Mouse (Mus musculus) heart, postnatal 10 days (tissue): Measurements from ENCODE around the gene Cdc42ep4. TPM values are rescaled to one million over a fixed set of nuclear protein-coding genes. Genes with fewer than 3 reads are reported as not detected.
A peak's percentile ranks its signal among the peaks of the same experiment; 100 is the strongest.

Experiments used
- DNase-seq, 2 experiments: peaks; one replicate each; pipeline ENCODE4 v3.0.0; 2021
- intact Hi-C: fragments of 180-260 bp; cut with DNase I; formaldehyde crosslinking; loops from one replicate; pipeline ENCODE4 v1.15.1; 2025
- total RNA-seq, 2 experiments: library from RNA; stranded (reverse); gene quantifications; 2 replicates each; pipeline ENCODE4 v1.2.3; 2021

Gene Cdc42ep4
- total RNA-seq, 2 experiments from 2014 or later = 23.6 to 33.0 TPM

GRCm38 (mm10) chr11:113727992-113728391 lies 23.7 kb downstream of the Cdc42ep4 start:
- intact Hi-C loops = no loop called here
- no peak for DNase-seq

DNA sequence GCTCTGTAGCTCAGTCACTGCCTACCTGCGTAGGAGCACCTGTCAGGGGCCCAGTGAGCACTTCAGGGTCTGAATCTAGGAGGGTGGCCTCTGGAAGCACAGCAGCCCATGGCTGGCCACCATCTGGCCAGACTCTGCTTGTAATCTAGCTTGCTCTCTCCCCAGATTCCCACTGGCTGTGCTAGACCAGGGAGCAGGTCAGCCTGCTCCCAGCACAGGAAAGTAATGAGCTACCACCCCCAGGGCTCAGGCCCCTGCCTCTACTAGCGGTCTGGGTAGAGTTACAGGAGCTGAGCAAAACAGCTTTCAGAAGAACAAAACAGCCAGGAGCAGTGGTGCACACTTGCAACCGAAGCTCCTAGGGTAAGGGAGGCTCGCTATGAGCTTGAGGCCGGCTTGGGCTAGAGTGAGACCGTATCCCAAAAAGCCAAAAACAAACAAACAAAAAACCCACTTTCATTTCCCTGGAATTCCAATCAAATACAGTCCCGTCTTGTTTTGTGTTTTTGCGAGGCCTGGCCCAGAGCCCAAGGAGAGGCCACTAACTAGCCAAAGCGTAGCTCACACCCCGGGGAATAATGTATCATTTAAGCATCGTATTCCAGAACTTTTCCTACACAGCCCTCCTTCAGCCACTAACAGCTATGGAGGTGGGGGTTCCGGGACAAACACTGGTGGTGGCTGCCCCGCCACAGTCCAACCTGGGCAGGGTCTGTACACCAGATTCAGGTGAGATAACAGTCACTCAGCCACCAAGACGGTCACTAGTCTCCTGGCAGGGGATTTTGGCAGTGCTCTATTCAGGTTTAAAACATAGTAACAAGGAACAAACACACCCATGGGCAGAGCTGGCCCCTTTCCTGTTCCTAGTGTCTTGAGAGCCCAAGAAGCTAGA lies 24.4 kb downstream of the Cdc42ep4 start:
- intact Hi-C loops = no loop called here
- no peak for DNase-seq

DNA sequence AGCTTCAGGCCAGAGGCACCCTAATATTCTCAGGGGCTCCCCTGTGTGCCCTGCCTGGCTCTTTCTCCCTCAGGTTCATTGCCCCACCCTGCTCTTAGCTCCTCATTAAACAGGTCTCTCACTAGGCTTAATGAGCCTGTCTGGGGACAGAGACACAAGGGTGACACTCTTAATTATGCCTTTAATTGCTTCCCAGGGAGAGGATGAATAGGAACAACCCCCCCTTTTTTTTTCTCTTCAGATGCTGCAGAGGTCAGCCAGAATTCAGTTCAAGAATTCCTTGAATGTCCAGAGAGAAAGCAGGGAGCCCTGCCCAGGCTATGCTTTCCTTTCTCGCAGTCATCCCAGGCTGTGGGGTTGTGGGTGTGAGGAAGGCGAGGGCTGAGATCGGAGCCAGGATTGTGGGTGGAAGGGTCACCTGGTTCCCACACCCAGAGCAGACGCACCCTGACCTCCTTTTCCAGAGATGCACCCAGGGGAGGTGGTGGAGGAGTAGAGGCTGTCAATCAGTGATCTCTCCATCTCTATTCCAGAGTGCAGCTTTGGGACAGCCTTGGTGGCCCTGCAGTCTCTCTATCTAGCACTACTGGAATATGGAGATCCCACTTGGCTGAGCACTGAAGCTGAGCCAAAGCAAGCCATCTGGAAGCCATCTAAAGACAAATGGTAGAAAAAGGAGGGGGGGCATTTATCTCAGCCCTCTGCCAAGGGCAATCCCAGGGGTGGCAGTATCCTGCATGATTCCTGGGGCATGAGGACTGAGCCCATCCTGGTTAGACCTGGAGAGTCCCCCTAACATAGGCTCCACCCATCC lies 26.2 kb downstream of the Cdc42ep4 start:
- DNase-seq = peak in 1 of 2 experiments; percentile 69
- intact Hi-C loops = no loop called here

GRCm38 (mm10) chr11:113722405-113723090 lies 29.1 kb downstream of the Cdc42ep4 start:
- intact Hi-C loops = no loop called here

GRCm38 (mm10) chr11:113717767-113718424 lies 33.8 kb downstream of the Cdc42ep4 start:
- intact Hi-C loops = no loop called here

More at GRCm38 (mm10) chr11:113722405-113723090, 29.1 kb downstream of the Cdc42ep4 start:
- no peak for DNase-seq

GRCm38 (mm10) chr11:113716132-113716531 lies 35.5 kb downstream of the Cdc42ep4 start:
- intact Hi-C loops = no loop called here
- DNase-seq = no peak

More at GRCm38 (mm10) chr11:113717767-113718424, 33.8 kb downstream of the Cdc42ep4 start:
- DNase-seq = no peak

DNA sequence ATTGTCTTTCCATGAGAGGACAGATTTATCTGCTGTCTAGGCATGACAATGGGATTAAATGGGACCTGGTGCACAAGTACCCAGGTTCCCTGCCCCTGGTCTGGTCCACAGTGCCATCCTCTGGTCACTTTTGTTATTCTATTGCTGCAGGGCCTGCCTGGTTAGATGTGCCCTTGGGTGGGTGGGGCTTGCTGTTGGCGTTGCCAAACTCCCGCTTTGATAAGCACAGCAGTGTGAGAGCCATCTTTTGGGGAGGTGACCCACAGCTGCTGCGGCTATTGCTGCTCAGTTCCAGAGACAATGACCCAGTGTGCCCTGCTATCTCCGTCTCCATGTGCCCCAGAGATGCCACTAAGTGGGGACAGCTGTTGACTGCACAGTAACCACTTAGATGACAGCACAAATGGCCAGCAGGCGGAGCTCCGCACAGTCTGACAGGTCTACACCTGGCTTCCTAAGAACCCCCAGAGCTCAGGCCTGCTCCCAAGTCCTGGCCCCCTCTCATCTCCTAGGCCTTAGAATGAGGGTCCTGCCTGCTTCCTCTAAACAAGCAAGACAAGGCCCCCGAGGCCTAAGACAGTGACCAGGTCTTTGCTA lies 36.5 kb downstream of the Cdc42ep4 start:
- intact Hi-C loops = no loop called here
- DNase-seq = peak in 1 of 2 experiments; percentile 15

DNA sequence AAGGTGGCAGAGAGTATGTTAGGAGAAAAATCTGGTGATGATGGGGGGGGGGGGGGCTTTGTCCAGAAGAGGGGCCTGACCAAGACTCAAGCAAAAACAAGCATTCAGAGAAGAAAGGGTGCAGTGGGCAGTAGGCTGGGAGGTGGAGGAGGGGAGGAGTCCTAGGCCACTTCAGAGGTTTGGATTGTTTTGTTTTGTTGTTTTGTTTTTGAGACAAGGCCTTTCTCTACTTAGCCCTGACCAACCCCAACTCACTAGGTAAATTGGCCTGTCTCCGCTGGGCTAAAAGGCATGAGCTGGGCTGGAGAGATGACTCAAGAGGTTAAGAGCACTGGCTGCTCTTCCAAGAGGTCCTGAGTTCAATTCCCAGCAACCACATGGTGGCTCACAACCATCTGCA lies 40.6 kb downstream of the Cdc42ep4 start:
- DNase-seq = no peak
- intact Hi-C loops = no loop called here

GRCm38 (mm10) chr11:113710257-113710777 lies 41.4 kb downstream of the Cdc42ep4 start:
- intact Hi-C loops = no loop called here
- DNase-seq = no peak

DNA sequence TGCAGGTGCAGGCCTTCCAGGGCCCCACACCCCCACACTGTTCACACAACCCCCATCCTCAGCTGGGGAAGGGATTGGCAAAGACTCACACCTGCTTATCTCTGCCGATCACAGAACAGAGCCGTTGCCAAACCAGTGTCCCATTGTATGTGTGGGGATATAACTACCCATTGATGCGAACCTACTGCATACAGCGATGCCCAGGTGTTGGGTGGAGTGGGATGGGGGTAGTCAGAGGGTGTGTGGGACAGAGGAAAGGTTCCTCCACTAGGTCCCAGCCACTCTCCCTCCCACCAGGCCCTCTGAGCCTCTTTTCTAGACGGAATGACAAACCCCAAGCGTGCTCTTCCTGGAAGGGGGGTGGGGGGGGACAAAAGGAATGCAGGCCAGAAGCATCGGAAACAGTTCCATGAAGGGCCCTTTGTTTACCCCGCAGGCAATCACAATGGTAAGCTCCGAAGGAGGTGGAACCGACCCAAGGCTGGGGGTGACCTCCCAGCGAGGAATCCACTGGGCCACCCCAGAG lies 41.9 kb downstream of the Cdc42ep4 start, which contains the start of gene Cpsf4l:
Gene Cpsf4l (minus strand): TSS at position 287 of the 526 bp plus-strand sequence.
- intact Hi-C loops = loop anchor here (10.0 kb wide), 2 partner anchors 355 to 925 kb away; partner anchors contain the start of gene Sdk2
- DNase-seq = peak in 1 of 2 experiments; percentile 47

- intact Hi-C loops = loop anchor here (10.0 kb wide), 2 partner anchors 356 to 926 kb away; partner anchors contain the start of gene Sdk2
- no peak for DNase-seq
Measured at GRCm38 (mm10) chr11:113709272-113709671, 42.4 kb downstream of the Cdc42ep4 start.

DNA sequence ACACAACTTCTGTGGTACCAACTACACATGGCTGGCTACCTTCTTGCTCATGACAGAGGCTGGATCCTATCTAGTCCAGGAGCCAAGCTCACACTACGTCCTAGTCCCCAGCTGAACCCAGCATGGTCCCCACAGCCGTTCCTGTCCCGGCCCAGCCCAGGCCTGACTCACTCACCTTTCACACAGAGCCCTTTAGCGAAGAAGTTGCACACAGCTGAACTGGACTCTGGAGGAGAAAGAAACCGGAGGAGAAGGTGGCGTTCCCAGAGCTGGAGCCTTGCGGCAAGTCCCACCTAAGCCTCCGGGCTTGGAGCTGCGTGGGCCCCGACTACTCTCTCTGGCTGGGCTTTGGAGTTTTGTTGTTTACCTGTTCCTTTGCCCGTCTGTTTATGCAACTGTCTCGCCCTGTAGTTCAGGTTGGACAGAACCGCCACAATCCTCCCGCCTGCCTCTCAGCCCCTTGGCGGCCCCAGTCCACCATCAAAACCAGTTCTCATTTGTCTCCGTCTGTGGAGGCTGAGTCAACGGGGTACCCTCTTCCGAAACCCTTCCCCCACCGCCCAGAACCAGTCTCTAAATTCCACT lies 43.0 kb downstream of the Cdc42ep4 start:
- intact Hi-C loops = loop anchor here (10.0 kb wide), 2 partner anchors 356 to 926 kb away; partner anchors contain the start of gene Sdk2
- no peak for DNase-seq

DNA sequence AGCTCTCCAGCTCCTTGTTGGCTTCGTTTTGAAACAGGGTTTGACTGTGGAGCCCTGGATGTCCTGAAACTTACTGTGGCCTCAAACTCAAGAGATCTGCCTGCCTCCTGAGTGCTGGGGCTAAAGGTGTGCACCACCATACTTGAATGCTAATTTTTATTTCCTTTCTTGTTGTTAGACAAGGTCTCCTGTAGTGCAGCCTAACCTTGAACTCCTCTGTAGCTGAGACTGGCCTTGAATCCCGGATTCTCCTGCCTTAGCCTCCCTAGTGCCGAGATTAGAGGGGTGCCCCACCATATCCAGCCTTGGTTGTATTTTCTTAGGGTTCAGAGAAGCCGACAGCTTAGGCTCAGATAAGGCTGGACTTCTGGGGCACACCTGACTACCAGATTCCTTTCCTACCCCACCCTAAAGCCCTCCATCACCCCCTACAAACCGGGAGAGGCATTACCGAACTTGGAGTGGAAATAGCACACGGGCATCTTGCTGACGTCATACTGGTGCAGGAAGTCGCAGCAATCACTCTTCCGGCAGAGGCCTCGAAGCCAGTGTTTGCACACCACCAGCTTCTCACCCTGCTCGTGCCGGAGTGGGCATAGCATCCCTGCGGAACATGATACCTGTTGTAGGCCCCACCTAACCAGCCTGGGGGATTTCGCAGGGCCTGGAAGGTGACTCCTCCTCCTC lies 45.6 kb downstream of the Cdc42ep4 start:
- intact Hi-C loops = loop anchor here (2.0 to 10.0 kb wide), 3 partner anchors 27 to 929 kb away; partner anchors contain the start of gene Sdk2
- no peak for DNase-seq

- peak; percentile 85 to 87 for DNase-seq
Measured at GRCm38 (mm10) chr11:113703758-113704157, 47.9 kb downstream of the Cdc42ep4 start.

DNA sequence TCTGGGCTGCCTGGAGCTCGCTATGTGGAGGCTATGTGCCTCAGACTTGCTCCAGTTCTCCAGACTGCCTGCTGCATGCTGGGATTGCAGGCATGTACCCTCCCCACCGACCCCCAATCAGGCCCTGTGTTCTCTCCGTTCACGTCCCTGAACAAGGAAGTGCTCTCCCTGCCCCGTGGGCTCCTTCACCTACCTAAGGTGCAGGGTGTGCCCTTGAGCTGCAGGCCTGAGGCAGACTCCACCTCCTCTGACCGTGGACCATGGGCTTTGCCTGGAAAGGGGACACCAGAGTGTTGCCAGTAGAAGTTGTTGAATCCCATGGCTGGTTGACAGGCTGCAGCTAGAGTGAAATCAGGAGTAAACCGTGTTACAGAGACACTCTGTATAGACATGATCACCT lies 52.0 kb downstream of the Cdc42ep4 start:
- intact Hi-C loops = loop anchor here (10.0 kb wide), 2 partner anchors 365 to 935 kb away; partner anchors contain the start of gene Sdk2

More at GRCm38 (mm10) chr11:113703758-113704157, 47.9 kb downstream of the Cdc42ep4 start:
- intact Hi-C loops = loop anchor here (1.0 to 10.0 kb wide), 4 partner anchors 29 to 931 kb away; partner anchors contain the start of gene Sdk2

GRCm38 (mm10) chr11:113698013-113698545 lies 53.6 kb downstream of the Cdc42ep4 start:
- DNase-seq = peak in 1 of 2 experiments; percentile 38
- intact Hi-C loops = no loop called here

More for the DNA sequence above, 52.0 kb downstream of the Cdc42ep4 start:
- DNase-seq = no peak

DNA sequence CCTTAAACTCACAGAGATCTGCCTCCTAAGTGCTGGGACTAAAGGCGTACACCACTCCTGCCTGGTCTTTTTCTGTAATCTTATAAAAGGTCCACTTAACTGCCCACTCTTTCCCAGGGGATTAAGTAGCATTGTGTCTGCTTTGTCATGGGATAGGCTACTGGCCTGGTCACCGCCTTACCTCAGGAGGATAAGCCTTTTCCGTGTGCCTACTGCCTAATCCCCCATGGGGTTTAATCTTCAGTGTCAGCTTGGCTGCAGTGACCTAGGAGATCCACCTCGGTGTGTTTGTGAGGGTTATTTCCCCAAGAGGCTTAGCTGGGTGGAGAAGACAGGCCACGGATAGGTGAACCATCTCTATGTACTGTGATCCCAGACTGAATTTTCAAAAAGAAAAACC lies 54.1 kb downstream of the Cdc42ep4 start:
- DNase-seq = no peak
- intact Hi-C loops = no loop called here
